Mouse (Mus musculus) midbrain, embryonic 14.5 days (tissue): ENCODE measurements around the gene Kif19a. TPM values are rescaled to one million over a fixed set of nuclear protein-coding genes. Genes with fewer than 3 reads are reported as not detected.
A peak's percentile ranks its signal among the peaks of the same experiment; 100 is the strongest.

Experiments
- ATAC-seq: fragments of 200-750 bp; cut with Nextera tagmentation; 2 replicates; pipeline ENCODE4 v1.8.0; 2017; ENCODE audit warnings: moderate number of reproducible peaks, moderate library complexity; ENCODE audit not compliant: low FRiP score, low TSS enrichment
- DNase-seq: peaks from one replicate; pipeline ENCODE4 v3.0.0-alpha.2; 2015
- H3K27ac ChIP-seq: fragments of 300-500 bp; sonication (generic); replicated peaks from 2 replicates; pipeline ENCODE4 v1.5.1; 2014; ENCODE audit warnings: mild to moderate bottlenecking, low read depth, low read length, moderate library complexity
- H3K27me3 ChIP-seq: fragments of 300-500 bp; sonication (generic); 2 replicates; pipeline ENCODE4 v1.6.1; 2014; ENCODE audit warnings: low read length, control low read depth, mixed read lengths; ENCODE audit not compliant: control insufficient read depth, insufficient read depth
- H3K36me3 ChIP-seq: fragments of 300-500 bp; sonication (generic); 2 replicates; pipeline ENCODE4 v1.6.1; 2014; ENCODE audit warnings: low read length, control low read depth; ENCODE audit not compliant: control insufficient read depth, insufficient read depth
- H3K4me1 ChIP-seq: fragments of 300-500 bp; sonication (generic); 2 replicates; pipeline ENCODE4 v1.6.1; 2014; ENCODE audit warnings: mild to moderate bottlenecking, antibody characterized with exemption, low read length, control low read depth; ENCODE audit not compliant: control insufficient read depth, insufficient read depth
- H3K4me2 ChIP-seq: fragments of 300-500 bp; sonication (generic); 2 replicates; pipeline ENCODE4 v1.6.1; 2014; ENCODE audit warnings: mild to moderate bottlenecking, low read length, moderate library complexity
- H3K4me3 ChIP-seq: fragments of 300-500 bp; sonication (generic); replicated peaks from 2 replicates; pipeline ENCODE4 v1.5.1; 2014; ENCODE audit warnings: low read depth, low read length
- H3K9ac ChIP-seq: fragments of 300-500 bp; sonication (generic); replicated peaks from 2 replicates; pipeline ENCODE4 v1.6.1; 2014; ENCODE audit warnings: mild to moderate bottlenecking, low read length, moderate library complexity
- H3K9me3 ChIP-seq: fragments of 300-500 bp; sonication (generic); 2 replicates; pipeline ENCODE4 v1.6.1; 2016; ENCODE audit warnings: low read length, control low read depth, mixed read lengths; ENCODE audit not compliant: control insufficient read depth
- WGBS: fragments of 180-500 bp; shearing (Covaris S2); extraction: QIAGEN DNeasy Blood & Tissue Kit; methylation state at CpG from one replicate; pipeline ENCODE4 v1.1.7; 2014; 5-methylcytosine and 5-hydroxymethylcytosine counted together
- polyA plus RNA-seq: library from polyadenylated mRNA; unstranded; fragments of >200 nt; fragmentation: Nextera tagmentation; extraction: Ambion mirVana; gene quantifications from 2 replicates; pipeline ENCODE4 v1.2.1, GENCODE M21; 2014

Kif19a gene
- polyA plus RNA-seq, 1 experiment from 2014 or later: 0.88 TPM

DNA sequence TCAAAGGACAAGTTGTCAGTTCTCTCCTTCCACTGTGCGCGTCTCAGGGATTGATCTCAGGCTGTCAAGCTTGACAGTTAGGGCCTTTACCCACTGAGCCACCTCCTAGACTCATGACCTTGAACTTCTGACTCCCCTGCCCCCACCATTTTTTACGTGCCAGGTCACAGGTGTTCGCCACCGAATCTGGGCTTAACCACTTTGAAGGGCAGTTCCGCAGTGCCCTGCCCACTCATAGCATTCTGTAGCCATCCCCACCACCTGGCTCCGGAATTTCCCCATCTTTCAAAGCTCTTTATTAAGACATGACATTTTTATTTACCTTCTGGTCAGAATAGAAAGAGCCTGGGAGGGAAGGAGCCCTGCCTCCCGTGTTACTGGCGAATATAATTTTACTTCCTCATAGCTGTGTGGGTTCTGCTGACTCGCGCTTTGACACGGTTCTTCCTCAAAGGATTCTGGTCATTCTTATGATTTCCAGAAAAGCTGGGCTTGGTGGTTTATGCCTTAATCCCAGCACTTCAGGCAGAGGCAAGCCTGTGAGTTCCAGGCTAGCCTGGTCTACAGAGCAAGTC, 17.5 kb upstream of the Kif19a start:
- no peak for ATAC-seq
- no peak overlapping the region for H3K9ac ChIP-seq
- no peak overlapping the region for H3K27ac ChIP-seq
- no peak for DNase-seq
- no peaks in the 10 kb centered on the region for H3K4me1 ChIP-seq
- peaks cover 9% of the 10 kb centered on the region; the same call in 1 of the 2 replicates for H3K27me3 ChIP-seq
- no peak overlapping the region for H3K4me3 ChIP-seq
- no peaks in the 10 kb centered on the region for H3K36me3 ChIP-seq
- H3K9me3 ChIP-seq: no peaks in the 10 kb centered on the region
- 82% methylated on average over 12 of the region's 12 CpGs for WGBS
- no peak overlapping the region for H3K4me2 ChIP-seq

DNA sequence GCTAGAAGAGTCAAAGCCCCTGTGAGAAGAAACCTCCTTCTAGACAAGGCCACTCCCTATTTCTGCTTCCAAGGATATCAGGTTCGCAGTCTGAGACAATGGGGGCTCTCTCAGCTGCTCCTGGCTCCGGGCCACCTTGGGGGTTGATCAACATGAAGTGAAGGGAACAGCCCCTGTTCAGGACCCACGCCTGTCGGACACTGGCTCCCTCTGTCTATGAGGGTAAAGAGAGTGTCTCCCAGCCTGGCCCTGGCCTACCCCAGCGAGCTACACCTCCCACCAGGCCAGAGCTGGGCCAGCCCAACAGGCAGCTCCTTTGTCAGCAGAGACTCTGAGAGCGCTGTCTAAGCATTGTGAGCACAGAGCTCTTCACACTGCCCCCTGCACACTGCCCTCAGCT, 4.7 kb downstream of the Kif19a start:
- 44% methylated on average over 6 of the region's 6 CpGs for WGBS
- Histone ChIP-seq H3K4me1 (0 out of 2 replicates have a peak, but pooled peaks cover 3% of the 10 kb centered on the region), H3K36me3 (no peaks in the 10 kb centered on the region), H3K9me3 (no peaks in the 10 kb centered on the region), H3K27ac (no peak overlapping the region), H3K4me2 (no peak overlapping the region), H3K27me3 (peaks cover 4% of the 10 kb centered on the region; the same call in 1 of the 2 replicates), H3K4me3 (no peak overlapping the region), H3K9ac (no peak overlapping the region)
- ATAC-seq (no peak), DNase-seq (peak; percentile 8)

DNA sequence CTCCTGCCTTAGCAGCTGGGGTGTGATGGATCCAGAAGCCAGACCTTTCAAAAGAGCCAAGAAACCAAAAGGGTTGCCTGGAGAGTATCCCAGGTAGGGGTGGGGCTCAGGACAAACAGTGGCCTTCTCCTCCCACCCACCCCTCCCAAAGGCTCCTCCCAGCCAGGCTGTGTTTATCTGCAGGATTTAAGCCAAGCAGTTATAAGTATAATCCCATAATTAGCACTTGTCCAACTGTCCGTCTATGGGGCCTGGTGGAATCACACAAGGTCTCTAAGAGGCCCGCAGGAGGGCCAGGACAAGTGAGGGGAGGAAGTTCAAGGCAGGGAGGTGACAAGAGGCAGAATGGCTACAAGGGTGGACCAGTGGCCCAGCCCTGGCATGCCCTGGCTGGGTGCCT, 6.7 kb downstream of the Kif19a start:
- 80% methylated on average over 2 of the region's 2 CpGs for WGBS
- Histone ChIP-seq H3K27ac (no peak overlapping the region), H3K27me3 (no peaks in the 10 kb centered on the region), H3K36me3 (no peaks in the 10 kb centered on the region), H3K9ac (no peak overlapping the region), H3K4me2 (no peak overlapping the region), H3K9me3 (no peaks in the 10 kb centered on the region), H3K4me1 (0 out of 2 replicates have a peak, but pooled peaks cover 5% of the 10 kb centered on the region), H3K4me3 (no peak overlapping the region)
- no peak for ATAC-seq
- DNase-seq: no peak

DNA sequence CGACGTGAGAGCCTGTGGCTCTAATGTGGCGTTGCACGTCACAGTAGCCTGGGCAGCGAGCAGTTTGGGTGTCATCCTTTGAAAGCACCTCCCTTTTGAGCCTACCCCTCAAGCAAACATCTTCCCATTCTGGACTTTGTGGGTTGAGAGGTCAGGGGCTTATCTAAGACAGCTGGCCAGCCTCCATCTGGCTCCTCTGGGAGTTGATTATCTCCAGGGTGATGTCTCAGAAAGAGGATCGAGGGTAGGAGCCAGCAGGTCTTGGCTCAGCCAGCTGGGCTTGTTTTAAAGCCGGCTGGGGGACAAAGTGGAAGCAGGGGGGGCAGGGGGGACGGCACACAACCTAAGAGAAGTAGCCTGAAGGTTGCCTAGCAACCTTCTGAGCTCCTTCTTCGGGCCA, 14.9 kb downstream of the Kif19a start:
- no peak overlapping the region for H3K4me2 ChIP-seq
- no peaks in the 10 kb centered on the region for H3K36me3 ChIP-seq
- no peak overlapping the region for H3K27ac ChIP-seq
- H3K4me1 ChIP-seq: peaks cover 15% of the 10 kb centered on the region
- H3K4me3 ChIP-seq: no peak overlapping the region
- no peak for DNase-seq
- H3K27me3 ChIP-seq: no peaks in the 10 kb centered on the region
- H3K9ac ChIP-seq: no peak overlapping the region
- H3K9me3 ChIP-seq: no peaks in the 10 kb centered on the region
- 25% methylated on average over 9 of the region's 9 CpGs for WGBS
- no peak for ATAC-seq

DNA sequence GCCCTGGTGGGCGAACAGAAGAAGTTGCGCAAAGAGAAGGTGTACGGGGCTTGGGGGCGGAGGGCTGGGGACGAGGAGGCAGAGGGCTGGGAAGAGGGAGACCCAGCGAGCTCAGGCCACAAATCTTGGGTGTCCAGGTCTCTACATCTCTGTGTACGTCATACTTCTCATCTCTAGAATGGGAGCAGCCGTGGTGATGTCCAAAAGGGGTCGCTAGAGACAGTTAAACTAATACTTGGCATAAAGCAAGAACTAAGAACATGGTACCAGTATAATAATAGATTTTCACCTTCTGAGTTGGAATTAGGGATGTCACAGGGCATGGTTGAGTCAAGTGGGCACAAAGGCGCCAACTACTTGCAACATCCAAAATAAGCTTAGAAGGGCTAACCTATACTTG, 20.7 kb downstream of the Kif19a start:
- WGBS: 56% methylated on average over 10 of the region's 10 CpGs
- H3K4me3 ChIP-seq: peak overlapping the region; percentile 27
- ATAC-seq: no peak
- H3K4me1 ChIP-seq: peaks cover 5% of the 10 kb centered on the region; the same call in 1 of the 2 replicates
- peak overlapping the region; percentile 55 for H3K4me2 ChIP-seq
- H3K27me3 ChIP-seq: peaks cover 22% of the 10 kb centered on the region
- H3K36me3 ChIP-seq: no peaks in the 10 kb centered on the region
- H3K9ac ChIP-seq: peak overlapping the region; percentile 39; the same call in 1 of the 2 replicates
- 0 out of 2 replicates have a peak overlapping the region, but pooled peaks have one; percentile 26 for H3K27ac ChIP-seq
- DNase-seq: peak; percentile 48
- no peaks in the 10 kb centered on the region for H3K9me3 ChIP-seq

DNA sequence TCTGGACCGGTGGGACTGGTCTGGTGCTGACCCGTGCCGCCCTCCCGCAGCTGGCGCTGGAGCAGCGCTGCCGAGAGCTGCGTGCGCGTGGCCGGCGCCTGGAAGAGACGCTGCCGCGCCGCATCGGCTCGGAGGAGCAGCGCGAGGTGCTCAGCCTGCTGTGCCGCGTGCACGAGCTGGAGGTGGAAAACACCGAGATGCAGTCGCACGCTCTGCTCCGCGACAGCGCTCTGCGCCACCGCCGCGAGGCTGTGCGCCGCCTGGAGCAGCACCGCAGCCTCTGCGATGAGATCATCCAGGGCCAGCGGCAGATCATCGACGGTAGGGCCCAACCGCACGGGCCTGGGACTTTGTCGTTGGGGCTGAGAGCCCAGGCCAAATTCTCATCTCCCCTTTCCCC, 21.1 kb downstream of the Kif19a start:
- ATAC-seq: 0 out of 2 replicates have a peak, but pooled peaks have one; percentile 21
- Histone ChIP-seq H3K4me1 (peaks cover 9% of the 10 kb centered on the region), H3K27ac (peak overlapping the region; percentile 26; the same call in 1 of the 2 replicates), H3K4me2 (peak overlapping the region; percentile 55), H3K36me3 (no peaks in the 10 kb centered on the region), H3K27me3 (peaks cover 25% of the 10 kb centered on the region), H3K9ac (peak overlapping the region; percentile 39; the same call in 1 of the 2 replicates), H3K9me3 (no peaks in the 10 kb centered on the region), H3K4me3 (peak overlapping the region; percentile 27)
- under 1% methylated on average over 43 of the region's 43 CpGs for WGBS
- peak; percentile 86 for DNase-seq

DNA sequence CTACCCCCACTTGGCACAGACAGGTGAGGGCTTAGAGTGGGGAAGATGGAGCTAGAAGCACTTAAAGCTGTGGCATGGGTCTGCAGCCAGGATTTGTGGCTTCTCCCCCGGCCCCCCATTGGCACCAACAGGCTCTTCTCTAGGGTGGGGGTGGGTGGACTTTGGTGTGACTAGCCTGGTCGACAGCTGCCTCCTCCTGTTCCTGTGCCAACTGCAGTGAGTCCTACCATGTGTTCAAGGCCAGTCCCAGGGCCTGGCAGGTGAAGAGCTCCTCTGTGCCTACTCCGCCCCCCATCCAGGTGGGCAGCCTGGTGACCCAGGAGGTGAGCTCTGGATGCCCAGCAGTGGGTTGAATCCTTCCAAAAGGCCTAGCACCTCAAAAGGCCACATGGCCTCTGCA, 22.4 kb downstream of the Kif19a start:
- ATAC-seq: no peak
- WGBS: 89% methylated on average over 3 of the region's 3 CpGs
- Histone ChIP-seq H3K27me3 (peaks cover 27% of the 10 kb centered on the region), H3K27ac (no peak overlapping the region), H3K4me3 (no peak overlapping the region), H3K4me2 (no peak overlapping the region), H3K4me1 (peaks cover 20% of the 10 kb centered on the region), H3K36me3 (no peaks in the 10 kb centered on the region), H3K9me3 (no peaks in the 10 kb centered on the region), H3K9ac (no peak overlapping the region)
- DNase-seq: no peak

DNA sequence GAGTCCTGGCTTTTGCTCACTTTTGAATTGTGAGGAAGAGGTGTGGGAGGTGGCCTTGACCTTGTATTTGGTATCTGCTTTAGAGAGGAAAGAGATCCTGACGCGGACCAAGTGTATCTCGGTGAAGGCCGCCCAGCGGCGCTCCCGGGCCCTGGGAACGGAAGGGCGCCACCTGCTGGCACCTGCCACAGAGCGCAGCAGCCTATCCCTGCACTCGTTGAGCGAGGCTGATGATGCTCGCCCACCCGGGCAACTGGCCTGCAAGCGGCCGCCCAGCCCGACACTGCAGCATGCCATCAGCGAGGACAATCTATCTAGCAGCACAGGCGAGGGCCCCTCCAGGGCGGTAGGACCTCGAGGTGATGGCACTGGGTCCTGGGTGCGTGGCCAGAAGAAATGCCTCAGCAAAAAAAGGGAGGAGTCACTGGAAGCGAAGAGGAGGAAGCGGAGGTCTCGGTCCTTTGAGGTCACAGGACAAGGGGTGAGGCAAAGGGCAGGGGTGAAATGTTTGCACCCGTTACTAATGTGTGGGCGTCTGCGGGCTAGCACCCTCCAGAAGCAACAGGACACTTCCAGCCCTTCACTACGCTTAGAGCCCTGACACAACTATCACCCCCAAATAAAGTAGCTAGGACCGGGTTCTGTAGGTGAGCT, 24.0 kb downstream of the Kif19a start:
- Histone ChIP-seq H3K27me3 (peaks cover 27% of the 10 kb centered on the region), H3K9me3 (no peaks in the 10 kb centered on the region), H3K4me3 (peak overlapping the region; percentile 16; the same call in 1 of the 2 replicates), H3K4me2 (peak overlapping the region; percentile 44), H3K4me1 (peaks cover 34% of the 10 kb centered on the region), H3K27ac (no peak overlapping the region), H3K36me3 (no peaks in the 10 kb centered on the region), H3K9ac (peak overlapping the region; percentile 36; the same call in 1 of the 2 replicates)
- DNase-seq: peak; percentile 93
- WGBS: 14% methylated on average over 30 of the region's 30 CpGs
- ATAC-seq: peak; percentile 56; the same call in 1 of the 2 replicates

DNA sequence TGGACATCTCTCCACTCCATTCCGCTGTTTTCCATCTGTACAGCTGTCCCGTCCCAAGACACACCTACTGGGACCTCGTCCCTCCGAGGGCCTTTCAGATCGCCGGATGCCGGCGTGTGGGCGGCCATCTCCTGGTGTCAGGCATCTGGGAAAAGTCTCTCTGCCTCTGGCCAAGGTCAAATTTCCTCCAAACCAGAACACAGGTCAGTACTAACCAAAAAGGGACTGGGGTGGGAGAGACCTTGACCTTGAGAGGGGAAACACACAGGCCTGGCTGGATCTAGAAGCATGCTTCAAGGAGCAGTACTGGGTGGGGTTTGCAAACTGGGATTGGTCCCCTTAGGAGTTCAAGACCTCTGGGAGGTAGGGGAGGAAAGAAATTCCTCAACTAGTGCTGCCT, 24.5 kb downstream of the Kif19a start:
- H3K4me1 ChIP-seq: peaks cover 35% of the 10 kb centered on the region
- H3K9me3 ChIP-seq: no peaks in the 10 kb centered on the region
- no peak overlapping the region for H3K4me3 ChIP-seq
- no peak overlapping the region for H3K4me2 ChIP-seq
- DNase-seq: no peak
- no peak overlapping the region for H3K27ac ChIP-seq
- H3K27me3 ChIP-seq: peaks cover 27% of the 10 kb centered on the region
- no peak overlapping the region for H3K9ac ChIP-seq
- WGBS: 70% methylated on average over 9 of the region's 9 CpGs
- ATAC-seq: no peak
- no peaks in the 10 kb centered on the region for H3K36me3 ChIP-seq
